Mouse (Mus musculus) kidney, embryonic 16.5 days (tissue): ENCODE results near the gene H2-Ob. TPM values are rescaled to one million over a fixed set of nuclear protein-coding genes. Genes with fewer than 3 reads are reported as not detected.

Experiments
- ATAC-seq: fragments of 200-750 bp; cut with Nextera tagmentation; 2 replicates; pipeline ENCODE4 v1.8.0; 2017; ENCODE audit warnings: moderate TSS enrichment; ENCODE audit not compliant: low FRiP score, low TSS enrichment
- H3K27ac ChIP-seq: fragments of 300-500 bp; sonication (generic); 2 replicates; pipeline ENCODE4 v1.5.1; 2014; ENCODE audit warnings: low read length
- H3K27me3 ChIP-seq: fragments of 300-500 bp; sonication (generic); 2 replicates; pipeline ENCODE4 v1.6.1; 2014; ENCODE audit warnings: low read length, control low read depth, mixed read lengths; ENCODE audit not compliant: insufficient read depth
- H3K36me3 ChIP-seq: fragments of 300-500 bp; sonication (generic); 2 replicates; pipeline ENCODE4 v1.6.1; 2014; ENCODE audit warnings: low read length, control low read depth, mixed read lengths; ENCODE audit not compliant: insufficient read depth
- H3K4me1 ChIP-seq: fragments of 300-500 bp; sonication (generic); 2 replicates; pipeline ENCODE4 v1.6.1; 2014; ENCODE audit warnings: low read length, control low read depth, mixed read lengths; ENCODE audit not compliant: insufficient read depth
- H3K4me2 ChIP-seq: fragments of 300-500 bp; sonication (generic); replicated peaks from 2 replicates; pipeline ENCODE4 v1.6.1; 2014; ENCODE audit warnings: low read depth, low read length
- H3K4me3 ChIP-seq: fragments of 300-500 bp; sonication (generic); 2 replicates; pipeline ENCODE4 v1.5.1; 2014; ENCODE audit warnings: mild to moderate bottlenecking, low read length
- H3K9ac ChIP-seq: fragments of 300-500 bp; sonication (generic); replicated peaks from 2 replicates; pipeline ENCODE4 v1.6.1; 2014; ENCODE audit warnings: low read length
- H3K9me3 ChIP-seq: fragments of 300-500 bp; sonication (generic); 2 replicates; pipeline ENCODE4 v1.6.1; 2016; ENCODE audit warnings: low read length, control low read depth
- WGBS: fragments of 180-500 bp; shearing (Covaris S2); extraction: QIAGEN DNeasy Blood & Tissue Kit; methylation state at CpG from one replicate; pipeline ENCODE4 v1.1.7; 2014; 5-methylcytosine and 5-hydroxymethylcytosine counted together
- polyA plus RNA-seq: library from polyadenylated mRNA; unstranded; fragments of >200 nt; fragmentation: Nextera tagmentation; extraction: Ambion mirVana; gene quantifications from 2 replicates; pipeline ENCODE4 v1.2.1, GENCODE M21; 2015

The H2-Ob gene
- polyA plus RNA-seq, 1 experiment from 2014 or later, result 0.27 TPM

DNA sequence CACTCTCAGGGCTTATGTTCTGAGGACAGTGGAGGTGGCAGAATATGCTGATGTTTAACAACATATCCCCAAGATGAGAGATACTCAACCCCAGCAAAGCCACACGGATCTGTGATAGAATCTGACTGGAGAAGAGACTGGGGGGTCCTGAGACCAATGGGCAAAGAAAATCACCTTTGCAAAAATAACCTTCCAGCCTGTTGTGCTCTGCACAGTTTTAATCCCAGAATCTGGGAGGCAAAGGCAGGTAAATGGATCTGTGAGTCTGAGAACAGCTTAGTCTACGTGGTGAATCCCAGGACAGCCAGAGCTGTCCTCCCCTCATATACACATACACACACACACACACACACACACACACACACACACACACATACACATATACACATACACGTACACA, 10.7 kb downstream of the H2-Ob start:
- Histone ChIP-seq H3K9me3 (no peaks in the 10 kb centered on the region), H3K4me1 (no peaks in the 10 kb centered on the region; the same call in 1 of the 2 replicates), H3K27ac (no peak overlapping the region), H3K27me3 (no peaks in the 10 kb centered on the region), H3K9ac (no peak overlapping the region), H3K4me2 (no peak overlapping the region), H3K4me3 (no peak overlapping the region), H3K36me3 (no peaks in the 10 kb centered on the region)
- WGBS, result 45% methylated on average over 3 of the region's 3 CpGs
- no peak for ATAC-seq

DNA sequence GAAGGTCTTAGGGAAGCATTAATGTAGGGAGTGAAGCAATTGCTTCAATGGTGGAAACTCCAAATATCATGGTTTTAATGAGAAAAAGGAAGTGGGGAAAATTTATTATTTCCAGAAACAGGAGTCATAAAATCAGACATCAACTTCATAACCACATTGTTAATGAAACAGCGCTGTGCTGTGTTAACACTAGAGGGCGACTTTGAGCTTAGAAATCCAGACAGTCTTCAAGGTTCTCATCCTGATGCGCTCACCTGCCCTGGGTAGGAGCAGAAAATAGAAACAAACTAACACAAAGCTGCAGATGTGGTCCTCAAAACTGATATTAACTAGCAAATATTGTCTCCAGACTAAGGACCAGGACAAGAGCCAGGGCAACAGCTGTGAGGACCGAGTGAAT, 11.2 kb downstream of the H2-Ob start:
- no peaks in the 10 kb centered on the region for H3K9me3 ChIP-seq
- 18% methylated on average over 4 of the region's 4 CpGs for WGBS
- H3K4me2 ChIP-seq, result no peak overlapping the region
- H3K4me3 ChIP-seq, result no peak overlapping the region
- H3K27me3 ChIP-seq, result no peaks in the 10 kb centered on the region
- no peaks in the 10 kb centered on the region for H3K36me3 ChIP-seq
- no peak for ATAC-seq
- H3K4me1 ChIP-seq, result no peaks in the 10 kb centered on the region; the same call in 1 of the 2 replicates
- H3K27ac ChIP-seq, result no peak overlapping the region
- H3K9ac ChIP-seq, result no peak overlapping the region

DNA sequence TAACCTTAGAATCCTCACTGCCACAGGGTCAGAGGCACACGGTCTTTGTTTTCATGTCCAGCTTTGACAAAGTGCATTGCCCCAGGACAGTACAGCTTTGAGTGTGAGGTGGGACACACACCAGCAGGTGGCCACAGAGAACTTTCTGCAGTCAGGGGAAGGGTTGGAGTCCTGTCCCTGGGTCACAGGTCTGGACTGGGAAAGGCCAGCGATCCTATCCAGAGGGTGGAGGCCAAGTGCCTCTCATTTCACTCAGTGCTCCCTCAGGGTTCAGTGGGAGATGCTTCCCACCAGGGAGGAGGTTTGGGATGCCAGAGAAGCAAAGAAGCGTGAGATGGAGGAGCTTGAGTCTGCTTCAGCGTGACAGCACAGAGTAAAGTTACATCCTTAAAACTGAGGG, 13.0 kb downstream of the H2-Ob start:
- Histone ChIP-seq H3K27me3 (no peaks in the 10 kb centered on the region), H3K4me2 (no peak overlapping the region), H3K27ac (no peak overlapping the region), H3K36me3 (no peaks in the 10 kb centered on the region), H3K4me1 (no peaks in the 10 kb centered on the region; the same call in 1 of the 2 replicates), H3K9ac (no peak overlapping the region), H3K9me3 (no peaks in the 10 kb centered on the region), H3K4me3 (no peak overlapping the region)
- WGBS, result 33% methylated on average over 4 of the region's 4 CpGs
- ATAC-seq, result peak; percentile 90

DNA sequence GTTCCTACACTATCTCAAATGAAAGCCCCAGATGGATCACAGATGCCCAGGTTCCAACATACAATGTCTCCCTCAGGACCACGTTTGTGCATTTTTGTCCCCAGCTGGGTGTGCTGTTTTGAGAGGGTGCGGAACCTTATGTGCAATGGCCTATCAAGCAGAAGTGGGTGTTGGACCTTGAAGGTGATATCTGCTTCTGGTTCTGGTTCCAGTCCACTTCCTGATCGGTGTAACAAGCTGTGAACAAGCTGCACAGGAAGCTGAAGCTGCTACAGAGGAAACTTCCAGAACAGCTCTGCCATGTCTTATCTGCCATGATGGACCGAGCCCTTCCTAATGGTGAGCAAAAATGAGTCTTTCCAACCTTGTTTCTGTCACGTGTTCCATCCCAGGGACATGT, 17.8 kb downstream of the H2-Ob start:
- Histone ChIP-seq H3K9ac (no peak overlapping the region), H3K27ac (no peak overlapping the region), H3K4me3 (no peak overlapping the region), H3K36me3 (no peaks in the 10 kb centered on the region), H3K9me3 (no peaks in the 10 kb centered on the region), H3K27me3 (peaks cover 3% of the 10 kb centered on the region; the same call in 1 of the 2 replicates), H3K4me2 (no peak overlapping the region), H3K4me1 (peaks cover 3% of the 10 kb centered on the region; the same call in 1 of the 2 replicates)
- WGBS, result 83% methylated on average over 5 of the region's 5 CpGs
- ATAC-seq, result no peak

DNA sequence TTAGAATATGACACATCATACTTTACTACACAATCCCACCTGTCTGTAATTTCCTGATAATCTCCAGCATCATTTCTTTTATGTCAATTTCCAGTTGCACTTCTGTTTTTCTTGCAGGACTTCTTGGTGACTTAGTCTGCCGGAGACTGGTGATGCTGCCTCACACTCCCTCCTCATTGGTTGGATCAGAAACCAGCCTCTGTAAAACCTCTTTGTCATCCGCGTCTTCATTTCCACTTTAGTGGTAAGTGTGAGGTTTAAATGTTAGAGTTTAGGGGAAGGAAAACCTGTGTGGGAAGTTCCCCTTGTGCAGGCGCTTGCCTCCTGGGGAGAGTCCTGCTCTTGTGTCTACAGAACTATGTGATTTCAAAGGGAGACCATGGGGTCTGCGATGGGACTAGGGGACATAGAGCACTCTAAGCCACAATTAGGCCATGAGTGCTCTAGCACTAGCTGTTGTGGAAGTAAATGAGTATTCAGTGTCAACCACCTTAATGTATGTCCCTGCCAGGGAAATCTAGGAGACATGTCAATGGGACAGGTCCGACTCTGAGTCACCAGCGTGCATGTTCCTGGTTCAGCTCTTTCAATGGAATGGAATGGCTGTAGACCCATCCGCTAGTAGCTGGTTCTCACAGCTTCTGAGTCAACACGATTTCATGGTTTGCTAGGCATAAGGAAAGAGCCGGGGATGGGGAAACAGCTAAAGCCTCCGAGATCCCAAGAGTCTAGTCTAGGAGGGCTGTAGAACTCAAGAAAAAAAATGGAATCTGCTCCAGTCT, 19.1 kb downstream of the H2-Ob start, which contains the start of gene H2-Ab1:
Gene H2-Ab1, plus strand, starts transcription at position 96 of the 782 bp plus-strand sequence.
- no peak within 1 kb of the TSS for H3K27ac ChIP-seq
- H3K4me2 ChIP-seq, result no peak within 1 kb of the TSS
- H3K4me3 ChIP-seq, result no peak within 1 kb of the TSS
- ATAC-seq, result no peak
- H3K9me3 ChIP-seq, result no peaks in the 10 kb centered on the region
- H3K4me1 ChIP-seq, result 0 out of 2 replicates have a peak, but pooled peaks cover 3% of the 10 kb centered on the region
- H3K27me3 ChIP-seq, result peaks cover 12% of the 10 kb centered on the region; the same call in 1 of the 2 replicates
- 70% methylated on average over 11 of the region's 11 CpGs for WGBS
- H3K36me3 ChIP-seq, result no peaks in the 10 kb centered on the region
- H3K9ac ChIP-seq, result no peak within 1 kb of the TSS

DNA sequence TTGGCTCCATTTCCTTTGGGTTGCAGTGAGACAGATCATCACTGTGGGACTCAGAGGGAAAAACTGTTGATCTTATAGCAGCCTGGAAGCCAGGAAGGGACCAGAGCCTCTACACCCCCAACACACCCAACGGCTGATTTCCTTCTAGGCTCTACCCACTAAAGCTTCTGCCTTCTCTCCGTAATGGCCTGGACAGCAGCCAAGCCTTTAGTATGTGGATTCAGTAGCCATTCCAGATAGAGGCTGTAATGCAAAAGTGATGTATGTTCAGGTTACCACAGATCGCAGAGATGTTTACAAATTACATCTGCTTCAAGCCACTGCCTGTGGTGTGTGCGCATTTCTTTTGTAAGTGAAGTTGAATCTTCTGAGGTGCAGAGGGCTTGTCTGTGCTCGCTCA, 21.8 kb downstream of the H2-Ob start:
- H3K27me3 ChIP-seq, result peaks cover 21% of the 10 kb centered on the region; the same call in 1 of the 2 replicates
- no peak overlapping the region for H3K27ac ChIP-seq
- no peak overlapping the region for H3K4me2 ChIP-seq
- no peak overlapping the region for H3K9ac ChIP-seq
- H3K36me3 ChIP-seq, result no peaks in the 10 kb centered on the region
- H3K4me1 ChIP-seq, result peaks cover 22% of the 10 kb centered on the region
- WGBS, result 67% methylated on average over 5 of the region's 5 CpGs
- H3K4me3 ChIP-seq, result no peak overlapping the region
- ATAC-seq, result no peak
- H3K9me3 ChIP-seq, result no peaks in the 10 kb centered on the region

DNA sequence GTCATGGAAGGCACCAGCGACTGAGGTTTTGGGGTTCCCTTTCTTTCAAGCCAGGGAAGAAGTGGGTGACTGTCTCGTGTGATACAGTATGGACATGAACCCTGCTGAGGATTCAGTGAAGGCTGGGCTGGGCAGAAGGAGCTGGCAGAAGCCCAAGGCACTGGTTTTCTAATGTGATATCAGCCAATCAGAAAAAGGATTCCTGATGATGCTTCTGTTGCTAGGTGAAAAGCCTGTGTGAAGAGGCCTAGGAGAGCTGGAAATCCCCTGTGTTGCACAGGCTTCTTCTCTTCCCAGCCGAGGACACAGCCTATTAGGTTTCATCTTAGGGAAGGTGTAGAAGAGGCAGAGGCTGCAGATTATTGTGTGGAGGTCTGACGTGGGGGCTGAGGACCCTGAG, 22.8 kb downstream of the H2-Ob start:
- peaks cover 22% of the 10 kb centered on the region; the same call in 1 of the 2 replicates for H3K27me3 ChIP-seq
- ATAC-seq, result peak; percentile 59
- 15% methylated on average over 4 of the region's 4 CpGs for WGBS

DNA sequence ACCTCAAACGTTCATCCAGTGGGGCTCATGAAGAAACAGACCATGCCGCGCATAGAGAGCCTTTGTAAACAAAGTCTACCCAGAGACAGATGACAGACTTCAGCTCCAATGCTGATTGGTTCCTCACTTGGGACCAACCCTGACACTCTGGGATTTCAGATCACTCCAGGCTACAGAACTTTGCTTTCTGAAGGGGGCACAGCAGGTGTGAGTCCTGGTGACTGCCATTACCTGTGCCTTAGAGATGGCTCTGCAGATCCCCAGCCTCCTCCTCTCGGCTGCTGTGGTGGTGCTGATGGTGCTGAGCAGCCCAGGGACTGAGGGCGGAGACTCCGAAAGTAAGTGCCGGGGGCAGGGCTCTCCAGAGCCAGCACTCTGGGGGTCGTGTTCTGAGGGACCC, 24.4 kb downstream of the H2-Ob start:
- ATAC-seq, result peak; percentile 70
- Histone ChIP-seq H3K4me3 (peak overlapping the region; percentile 63), H3K4me2 (peak overlapping the region; percentile 99), H3K4me1 (peaks cover 22% of the 10 kb centered on the region), H3K9me3 (no peaks in the 10 kb centered on the region), H3K36me3 (no peaks in the 10 kb centered on the region), H3K9ac (peak overlapping the region; percentile 61), H3K27ac (no peak overlapping the region), H3K27me3 (peaks cover 26% of the 10 kb centered on the region; the same call in 1 of the 2 replicates)
- 0% methylated on average over 8 of the region's 8 CpGs for WGBS

More for the DNA sequence above, 22.8 kb downstream of the H2-Ob start:
- no peak overlapping the region for H3K4me2 ChIP-seq
- H3K27ac ChIP-seq, result no peak overlapping the region
- no peaks in the 10 kb centered on the region for H3K9me3 ChIP-seq
- peaks cover 22% of the 10 kb centered on the region for H3K4me1 ChIP-seq
- H3K36me3 ChIP-seq, result no peaks in the 10 kb centered on the region
- no peak overlapping the region for H3K4me3 ChIP-seq
- H3K9ac ChIP-seq, result no peak overlapping the region

DNA sequence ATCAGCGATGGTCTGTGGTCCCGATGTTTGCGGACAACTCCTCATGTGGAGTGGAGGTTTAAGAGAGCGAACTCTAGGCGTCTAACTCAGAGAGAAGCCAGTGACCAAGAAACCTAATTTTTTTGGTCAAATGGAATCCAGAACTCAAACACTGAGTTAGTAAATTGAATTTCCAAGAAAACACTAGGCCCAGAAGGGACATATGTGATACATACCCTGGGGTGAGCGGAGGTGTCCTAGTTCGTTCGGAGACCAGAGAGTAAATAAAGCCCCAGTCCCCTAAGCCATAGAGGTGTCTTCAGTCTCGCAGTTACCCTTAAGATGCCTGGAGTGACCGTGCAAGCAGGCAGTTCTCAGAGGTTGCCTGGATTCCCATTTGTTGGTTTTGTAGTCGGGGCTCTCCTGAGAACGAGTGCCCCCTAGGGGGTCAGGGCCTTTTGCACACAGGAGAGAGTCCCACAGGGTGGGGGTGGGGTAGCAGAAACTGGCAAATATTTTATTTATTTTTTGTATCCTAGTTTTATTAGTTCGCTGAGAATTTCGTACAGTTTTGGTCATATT, 25.2 kb downstream of the H2-Ob start:
- H3K27me3 ChIP-seq, result peaks cover 26% of the 10 kb centered on the region; the same call in 1 of the 2 replicates
- H3K4me1 ChIP-seq, result peaks cover 22% of the 10 kb centered on the region
- peak overlapping the region; percentile 63 for H3K4me3 ChIP-seq
- 5% methylated on average over 14 of the region's 14 CpGs for WGBS
- 0 out of 2 replicates have a peak overlapping the region, but pooled peaks have one; percentile 61 for H3K9ac ChIP-seq
- H3K36me3 ChIP-seq, result no peaks in the 10 kb centered on the region
- H3K4me2 ChIP-seq, result peak overlapping the region; percentile 99
- no peak overlapping the region for H3K27ac ChIP-seq
- H3K9me3 ChIP-seq, result no peaks in the 10 kb centered on the region
- no peak for ATAC-seq
